Comparison of ENCODE assay signal across 14 mouse cellular contexts in the genomic region with DNA sequence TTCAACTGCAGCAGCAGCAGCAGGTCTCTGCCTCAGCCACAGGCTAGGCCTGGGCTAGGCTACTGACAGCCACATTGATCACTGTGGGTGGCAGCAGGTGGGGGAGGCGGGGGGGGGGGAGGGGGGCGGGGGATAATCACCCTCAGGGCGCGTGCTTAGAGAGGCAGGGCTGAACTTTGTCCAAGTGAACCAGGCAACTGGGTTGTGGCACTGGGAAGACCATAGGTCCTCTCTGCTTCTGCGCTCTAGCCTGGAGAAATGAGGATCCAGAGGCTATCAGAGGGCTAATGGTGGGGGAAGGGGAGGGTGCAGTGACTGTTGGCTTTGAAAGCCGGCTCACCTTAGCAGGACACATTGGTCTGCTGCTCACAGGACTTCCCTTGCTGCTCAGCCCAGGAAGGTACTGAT. TPM values are rescaled to one million over a fixed set of nuclear protein-coding genes. Genes with fewer than 3 reads are reported as not detected.
DNase-seq lines count a peak whose midpoint lies in the region; ATAC-seq and TF ChIP-seq lines count a peak whose summit lies in the region.
"Had no signal": no experiment of that assay in that cellular context is flagged by ENCODE, and none has a peak within 500 bp of the region (broad histone marks: within the 10 kb centered on the region; RNA-seq: fewer than 3 reads in every experiment).

No protein-coding gene starts in this region.

- TF ChIP-seq CTCF in thymus, adult 2 months (IDR thresholded peaks at IDR 0.05; ENCODE audit: borderline replicate concordance, control insufficient read depth, extremely low read depth, insufficient read depth, low read length, poor library complexity), result no peak
- no peak for TF ChIP-seq CTCF in intestine, postnatal 0 days (IDR thresholded peaks at IDR 0.05; ENCODE audit: low read depth)

- WGBS in thymus, adult 2 months, result 73% methylated on average over 6 of the region's 6 CpGs
- 20% methylated on average over 4 of the region's 6 CpGs for WGBS in intestine, postnatal 0 days
- 21% methylated on average over 4 of the region's 6 CpGs for WGBS in midbrain, embryonic 10.5 days

- H3K27me3 ChIP-seq in thymus, adult 2 months (ENCODE audit: control insufficient read depth, insufficient read depth, low read length), result no peaks in the 10 kb centered on the region
- no peaks in the 10 kb centered on the region for H3K27me3 ChIP-seq in intestine, postnatal 0 days (replicated peaks; ENCODE audit: control insufficient read depth, insufficient read depth, low read length)
- peaks cover 87% of the 10 kb centered on the region for H3K27me3 ChIP-seq in midbrain, embryonic 10.5 days (ENCODE audit: low read depth, poor library complexity, severe bottlenecking)

- H3K36me3 ChIP-seq in thymus, adult 2 months (ENCODE audit: control insufficient read depth, insufficient read depth, low read length), result no peaks in the 10 kb centered on the region
- no peaks in the 10 kb centered on the region for H3K36me3 ChIP-seq in intestine, postnatal 0 days (ENCODE audit: control insufficient read depth, insufficient read depth)
- H3K36me3 ChIP-seq in midbrain, embryonic 10.5 days, result no peaks in the 10 kb centered on the region
- H3K36me3 ChIP-seq: heart, embryonic 13.5 days had no signal

- H3K9ac ChIP-seq in intestine, postnatal 0 days (ENCODE audit: low read depth, low read length), result no peak overlapping the region
- H3K9ac ChIP-seq: heart, embryonic 13.5 days; lung, embryonic 14.5 days had no signal

- peak overlapping the region; percentile 46; the same call in 1 of the 2 replicates for H3K27ac ChIP-seq in thymus, adult 2 months (ENCODE audit: control insufficient read depth, insufficient read depth, low read length)
- H3K27ac ChIP-seq in intestine, postnatal 0 days (ENCODE audit: low read depth, low read length), result peak overlapping the region; percentile 80
- H3K27ac ChIP-seq in midbrain, embryonic 10.5 days (replicated peaks), result peak overlapping the region; percentile 52
- H3K27ac ChIP-seq: heart, embryonic 13.5 days; layer of hippocampus, adult 2 months had no signal

- intact Hi-C loops in left cerebral cortex, postnatal 10 days (cut with DNase I), result no loop called here

- no peak overlapping the region for H3K4me3 ChIP-seq in thymus, adult 2 months (ENCODE audit: control insufficient read depth, insufficient read depth, low read length)
- no peak overlapping the region for H3K4me3 ChIP-seq in intestine, postnatal 0 days (ENCODE audit: low read depth, low read length)
- peak overlapping the region; percentile 2; the same call in 1 of the 2 replicates for H3K4me3 ChIP-seq in midbrain, embryonic 10.5 days
- H3K4me3 ChIP-seq: heart, embryonic 13.5 days; layer of hippocampus, adult 2 months had no signal

- peak; percentile 64 for ATAC-seq in intestine, postnatal 0 days

- no peak for DNase-seq in thymus, adult 2 months
- DNase-seq in thymus, postnatal 0 days (ENCODE audit: low spot score), result no peak
- DNase-seq in midbrain, embryonic 10.5 days (ENCODE audit: low spot score), result peak; percentile 50
- no peak for DNase-seq in heart, adult 18-20 months
- DNase-seq in left cerebral cortex, postnatal 10 days (ENCODE audit: extremely low spot score in 1 of 2, low spot score in 2 of 2), result no peak
- no peak for DNase-seq in gastrocnemius, postnatal 4 days (ENCODE audit: low spot score in 2 of 2)
- no peak for DNase-seq in spleen, postnatal 4 days (ENCODE audit: low spot score in 2 of 2)
- DNase-seq: cerebellum, adult 11-12 months; lung, embryonic 14.5 days had no signal

- H3K4me1 ChIP-seq in thymus, adult 2 months (replicated peaks; ENCODE audit: control insufficient read depth, insufficient read depth, low read length), result peaks cover 50% of the 10 kb centered on the region
- peaks cover 19% of the 10 kb centered on the region for H3K4me1 ChIP-seq in intestine, postnatal 0 days (replicated peaks; ENCODE audit: control insufficient read depth, insufficient read depth, low read length)
- peaks cover 37% of the 10 kb centered on the region for H3K4me1 ChIP-seq in midbrain, embryonic 10.5 days

- H3K4me2 ChIP-seq in intestine, postnatal 0 days (replicated peaks; ENCODE audit: low read depth), result no peak overlapping the region
- H3K4me2 ChIP-seq: heart, embryonic 13.5 days; lung, embryonic 14.5 days had no signal

- H3K9me3 ChIP-seq in intestine, postnatal 0 days (ENCODE audit: control insufficient read depth), result no peaks in the 10 kb centered on the region
- no peaks in the 10 kb centered on the region for H3K9me3 ChIP-seq in midbrain, embryonic 10.5 days (replicated peaks)
- H3K9me3 ChIP-seq: heart, embryonic 13.5 days had no signal

- no peak for TF ChIP-seq POLR2A in thymus, adult 2 months (IDR thresholded peaks at IDR 0.05; ENCODE audit: control insufficient read depth, extremely low read depth, insufficient read depth, low read length, poor library complexity)

RNA-seq across cellular contexts. Expression of gene Als2cl, which starts 4.4 kb away (rescaled TPM):
- 142 and 145 TPM in 2 replicates for polyA plus RNA-seq in thymus, adult 2 months (2012; rRNA removed)
- 3.7 and 4.9 TPM in 2 replicates for polyA plus RNA-seq in thymus, postnatal 0 days (2015; fragmentation: Nextera tagmentation; extraction: Ambion mirVana)
- polyA plus RNA-seq in intestine, postnatal 0 days (2015; fragmentation: Nextera tagmentation; extraction: Ambion mirVana), result 7.6 and 8.3 TPM in 2 replicates
- polyA plus RNA-seq in midbrain, embryonic 10.5 days (2016; fragmentation: Nextera tagmentation; extraction: Ambion mirVana), result 0.78 and 0.83 TPM in 2 replicates
- 10 to 100 TPM; 13.2 to 14.8 TPM for total RNA-seq in heart, adult 18-20 months (2021)
- total RNA-seq in left cerebral cortex, postnatal 10 days (2021), result 1 to 10 TPM; 7.8 to 8.4 TPM
- total RNA-seq in gastrocnemius, postnatal 4 days (2021), result 1 to 10 TPM; 5.8 to 6.6 TPM

RNA-seq across cellular contexts. Expression of gene Tmie, which starts 4.6 kb away (rescaled TPM):
- polyA plus RNA-seq in thymus, adult 2 months (2012; rRNA removed), result 11.3 and 12.3 TPM in 2 replicates
- 6.2 and 7.1 TPM in 2 replicates for polyA plus RNA-seq in thymus, postnatal 0 days (2015; fragmentation: Nextera tagmentation; extraction: Ambion mirVana)
- polyA plus RNA-seq in intestine, postnatal 0 days (2015; fragmentation: Nextera tagmentation; extraction: Ambion mirVana), result 10.0 and 11.2 TPM in 2 replicates
- polyA plus RNA-seq in midbrain, embryonic 10.5 days (2016; fragmentation: Nextera tagmentation; extraction: Ambion mirVana), result 0.06 and 0.11 TPM in 2 replicates
- total RNA-seq in heart, adult 18-20 months (2021), result 1 to 10 TPM; 1.5 to 2.1 TPM
- 1 to 10 TPM; 4.7 to 5.5 TPM for total RNA-seq in left cerebral cortex, postnatal 10 days (2021)
- under 1 TPM; 0.47 to 0.60 TPM for total RNA-seq in gastrocnemius, postnatal 4 days (2021)

RNA-seq across cellular contexts. Expression of gene Prss50, which starts 17.5 kb away (rescaled TPM):
- 0.19 and 0.22 TPM in 2 replicates for polyA plus RNA-seq in thymus, adult 2 months (2012; rRNA removed)
- polyA plus RNA-seq in thymus, postnatal 0 days (2015; fragmentation: Nextera tagmentation; extraction: Ambion mirVana), result 0.14 and 0.18 TPM in 2 replicates
- 0.31 and 0.35 TPM in 2 replicates for polyA plus RNA-seq in intestine, postnatal 0 days (2015; fragmentation: Nextera tagmentation; extraction: Ambion mirVana)
- 0.35 and 0.85 TPM in 2 replicates for polyA plus RNA-seq in midbrain, embryonic 10.5 days (2016; fragmentation: Nextera tagmentation; extraction: Ambion mirVana)
- total RNA-seq in heart, adult 18-20 months (2021), result not detected
- total RNA-seq in left cerebral cortex, postnatal 10 days (2021), result under 1 TPM in 1 of 2 experiments, not detected in 1; 0.58 TPM
- not detected for total RNA-seq in gastrocnemius, postnatal 4 days (2021)
- total RNA-seq: neutrophil, adult 5-6 weeks had no signal
- polyA plus RNA-seq: lung, embryonic 14.5 days; stomach, embryonic 14.5 days had no signal

RNA-seq across cellular contexts. Expression of gene Prss46, which starts 31.0 kb away (rescaled TPM):
- polyA plus RNA-seq in thymus, adult 2 months (2012; rRNA removed), result 0.08 TPM in 1 of 2 replicates, not detected in the other
- not detected in 2 replicates for polyA plus RNA-seq in thymus, postnatal 0 days (2015; fragmentation: Nextera tagmentation; extraction: Ambion mirVana)
- not detected in 2 replicates for polyA plus RNA-seq in intestine, postnatal 0 days (2015; fragmentation: Nextera tagmentation; extraction: Ambion mirVana)
- polyA plus RNA-seq in midbrain, embryonic 10.5 days (2016; fragmentation: Nextera tagmentation; extraction: Ambion mirVana), result not detected in 2 replicates
- total RNA-seq in heart, adult 18-20 months (2021), result not detected
- not detected for total RNA-seq in left cerebral cortex, postnatal 10 days (2021)
- not detected for total RNA-seq in gastrocnemius, postnatal 4 days (2021)
- total RNA-seq: layer of hippocampus, adult 2 months; neutrophil, adult 5-6 weeks had no signal
- polyA plus RNA-seq: heart, embryonic 13.5 days; lung, embryonic 14.5 days; stomach, embryonic 14.5 days had no signal

RNA-seq across cellular contexts. Expression of gene Prss45, which starts 40.9 kb away (rescaled TPM):
- not detected in 2 replicates for polyA plus RNA-seq in thymus, adult 2 months (2012; rRNA removed)
- not detected in 2 replicates for polyA plus RNA-seq in thymus, postnatal 0 days (2015; fragmentation: Nextera tagmentation; extraction: Ambion mirVana)
- polyA plus RNA-seq in intestine, postnatal 0 days (2015; fragmentation: Nextera tagmentation; extraction: Ambion mirVana), result not detected in 2 replicates
- not detected in 2 replicates for polyA plus RNA-seq in midbrain, embryonic 10.5 days (2016; fragmentation: Nextera tagmentation; extraction: Ambion mirVana)
- not detected for total RNA-seq in heart, adult 18-20 months (2021)
- total RNA-seq in left cerebral cortex, postnatal 10 days (2021), result under 1 TPM; 0.28 to 0.79 TPM
- total RNA-seq in gastrocnemius, postnatal 4 days (2021), result not detected
- total RNA-seq: neutrophil, adult 5-6 weeks had no signal
- polyA plus RNA-seq: heart, embryonic 13.5 days; lung, embryonic 14.5 days; stomach, embryonic 14.5 days had no signal

Comparison
In these comparisons a context has a peak if more than half of its experiments do, and no peak if none do; other contexts are left out.
1. RNA of gene Als2cl, which starts 4.4 kb away (polyA plus RNA-seq): 142 to 145 TPM in thymus, adult 2 months; 7.6 to 8.3 TPM in intestine, postnatal 0 days, 3.7 to 4.9 TPM in thymus, postnatal 0 days and 0.78 to 0.83 TPM in midbrain, embryonic 10.5 days; every median in the first group is over 10 times any median in the second.
2. Peak in every context shown above with its lines, with median percentiles within 50 percentile points of each other: H3K27ac ChIP-seq.